Mouse (Mus musculus) frontal cortex, postnatal 25 days (tissue): ENCODE results near the gene Kif9.

Experiments used
- DNase-seq, 2 experiments: peaks; one replicate each; pipeline ENCODE4 v3.0.0; 2022; ENCODE audit warnings: low spot score in 2 of 2

Gene Kif9

GRCm38 (mm10) chr9:110529002-110529737 is 52.4 kb downstream of the Kif9 start:
- DNase-seq = no peak

GRCm38 (mm10) chr9:110530650-110531049 is 53.9 kb downstream of the Kif9 start:
- no peak for DNase-seq

- DNase-seq = no peak
Measured at GRCm38 (mm10) chr9:110531151-110531791, 54.5 kb downstream of the Kif9 start.

- DNase-seq = peak; percentile 78 to 86
Measured at GRCm38 (mm10) chr9:110531914-110532489, 55.2 kb downstream of the Kif9 start.

GRCm38 (mm10) chr9:110532538-110533291 is 56.0 kb downstream of the Kif9 start, which contains the start of gene Setd2:
TSS of gene Setd2 (plus strand) at chr9:110532597.
- DNase-seq = peak; percentile 51 to 52

GRCm38 (mm10) chr9:110533645-110534044 is 56.9 kb downstream of the Kif9 start:
- DNase-seq = no peak

GRCm38 (mm10) chr9:110535114-110535513 is 58.4 kb downstream of the Kif9 start:
- no peak for DNase-seq

- no peak for DNase-seq
Measured at GRCm38 (mm10) chr9:110536636-110537035, 59.9 kb downstream of the Kif9 start.

GRCm38 (mm10) chr9:110538511-110538910 is 61.8 kb downstream of the Kif9 start:
- no peak for DNase-seq

GRCm38 (mm10) chr9:110541988-110542387 is 65.2 kb downstream of the Kif9 start:
- DNase-seq = no peak

GRCm38 (mm10) chr9:110548261-110548660 is 71.5 kb downstream of the Kif9 start:
- DNase-seq = no peak

- DNase-seq = no peak
Measured at GRCm38 (mm10) chr9:110568309-110568708, 91.6 kb downstream of the Kif9 start.
